Mouse (Mus musculus) hindbrain, embryonic 14.5 days (tissue): Measurements from ENCODE around the gene Ctnna3. TPM values are rescaled to one million over a fixed set of nuclear protein-coding genes. Genes with fewer than 3 reads are reported as not detected.
"Not testable (repeated sequence)": the region's sequence is repeated elsewhere in the genome, so short reads cannot be mapped to it uniquely, and the experiment has no call there.

Experiments used
- ATAC-seq: fragments of 200-750 bp; cut with Nextera tagmentation; 2 replicates; pipeline ENCODE4 v1.8.0; 2017; ENCODE audit warnings: moderate number of reproducible peaks, mild to moderate bottlenecking, moderate TSS enrichment, moderate library complexity; ENCODE audit not compliant: low FRiP score
- DNase-seq: peaks from one replicate; pipeline ENCODE4 v3.0.0-alpha.2; 2015; ENCODE audit warnings: low spot score
- H3K27ac ChIP-seq: fragments of 300-500 bp; sonication (generic); 2 replicates; pipeline ENCODE4 v1.5.1; 2014; ENCODE audit warnings: mild to moderate bottlenecking, moderate library complexity
- H3K27me3 ChIP-seq: fragments of 300-500 bp; sonication (generic); 2 replicates; pipeline ENCODE4 v1.6.1; 2014; ENCODE audit warnings: mild to moderate bottlenecking, low read length, mixed read lengths; ENCODE audit not compliant: control insufficient read depth, insufficient read depth
- H3K36me3 ChIP-seq: fragments of 300-500 bp; sonication (generic); replicated peaks from 2 replicates; pipeline ENCODE4 v1.6.1; 2014; ENCODE audit not compliant: control insufficient read depth, insufficient read depth
- H3K4me1 ChIP-seq: fragments of 300-500 bp; sonication (generic); replicated peaks from 2 replicates; pipeline ENCODE4 v1.6.1; 2014; ENCODE audit warnings: antibody characterized with exemption, low read length, mixed read lengths; ENCODE audit not compliant: control insufficient read depth, insufficient read depth
- H3K4me2 ChIP-seq: fragments of 300-500 bp; sonication (generic); replicated peaks from 2 replicates; pipeline ENCODE4 v1.6.1; 2014; ENCODE audit warnings: mild to moderate bottlenecking, moderate library complexity
- H3K4me3 ChIP-seq: fragments of 300-500 bp; sonication (generic); replicated peaks from 2 replicates; pipeline ENCODE4 v1.5.1; 2014; ENCODE audit warnings: mild to moderate bottlenecking, low read length
- H3K9ac ChIP-seq: fragments of 300-500 bp; sonication (generic); 2 replicates; pipeline ENCODE4 v1.6.1; 2014
- H3K9me3 ChIP-seq: fragments of 300-500 bp; sonication (generic); 2 replicates; pipeline ENCODE4 v1.6.1; 2016; ENCODE audit warnings: low read length; ENCODE audit not compliant: control insufficient read depth
- WGBS: fragments of 180-500 bp; shearing (Covaris S2); extraction: QIAGEN DNeasy Blood & Tissue Kit; methylation state at CpG from one replicate; pipeline ENCODE4 v1.1.7; 2014; 5-methylcytosine and 5-hydroxymethylcytosine counted together
- polyA plus RNA-seq: library from polyadenylated mRNA; unstranded; fragments of >200 nt; fragmentation: Nextera tagmentation; extraction: Ambion mirVana; gene quantifications from 2 replicates; pipeline ENCODE4 v1.2.1, GENCODE M21; 2014

Gene Ctnna3
- polyA plus RNA-seq, 1 experiment from 2014 or later: 4.1 TPM

DNA sequence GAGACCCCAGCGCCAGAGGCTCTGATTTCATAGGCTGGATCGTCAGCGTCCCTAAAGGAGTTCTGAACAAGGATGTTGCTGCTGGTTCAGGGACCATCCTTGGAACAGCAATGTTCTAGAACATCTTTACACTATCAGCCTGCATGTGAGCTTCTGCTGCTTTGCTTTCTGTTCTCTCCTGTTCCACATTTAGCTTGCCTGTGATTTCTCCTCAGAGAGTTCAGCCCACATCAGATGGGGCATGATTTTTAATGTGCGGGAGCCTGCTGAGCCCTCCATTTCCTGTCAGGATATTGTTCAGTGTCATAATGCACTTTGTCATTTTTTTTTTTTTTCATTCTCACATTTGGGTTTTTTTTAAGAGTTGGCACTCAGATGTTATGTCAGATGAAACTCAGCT lies 752.8 kb downstream of the Ctnna3 start:
- no peak overlapping the region for H3K9ac ChIP-seq
- no peak overlapping the region for H3K4me3 ChIP-seq
- no peaks in the 10 kb centered on the region for H3K4me1 ChIP-seq
- H3K4me2 ChIP-seq: no peak overlapping the region
- no peak overlapping the region for H3K27ac ChIP-seq
- ATAC-seq (no peak), DNase-seq (no peak)
- no peaks in the 10 kb centered on the region for H3K36me3 ChIP-seq
- H3K27me3 ChIP-seq: no peaks in the 10 kb centered on the region
- H3K9me3 ChIP-seq: no peaks in the 10 kb centered on the region
- 89% methylated on average over 4 of the region's 4 CpGs for WGBS

DNA sequence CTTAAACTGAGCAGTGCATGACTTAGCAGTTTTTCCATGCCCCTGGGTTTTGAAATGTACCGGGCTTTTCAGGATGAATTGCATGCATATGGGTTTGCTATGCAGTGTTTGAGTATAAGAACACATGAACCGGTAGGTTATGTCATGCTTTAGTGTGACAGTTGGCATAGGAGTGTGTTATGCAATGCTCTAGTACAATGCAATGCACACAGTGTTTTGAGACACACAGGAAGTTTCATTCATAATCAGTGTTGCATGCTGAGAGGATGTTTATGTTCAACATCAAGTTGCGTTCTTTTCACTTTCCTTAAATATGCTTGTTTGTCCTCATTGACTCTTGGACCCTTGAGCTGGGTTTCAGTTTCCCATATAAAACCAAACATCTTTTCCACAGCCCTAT lies 758.1 kb downstream of the Ctnna3 start:
- 87% methylated on average over 3 of the region's 3 CpGs for WGBS
- no peaks in the 10 kb centered on the region for H3K27me3 ChIP-seq
- no peak overlapping the region for H3K4me2 ChIP-seq
- no peaks in the 10 kb centered on the region for H3K4me1 ChIP-seq
- no peak overlapping the region for H3K27ac ChIP-seq
- ATAC-seq (no peak), DNase-seq (no peak)
- H3K36me3 ChIP-seq: no peaks in the 10 kb centered on the region
- H3K9me3 ChIP-seq: no peaks in the 10 kb centered on the region
- H3K9ac ChIP-seq: no peak overlapping the region
- H3K4me3 ChIP-seq: no peak overlapping the region

DNA sequence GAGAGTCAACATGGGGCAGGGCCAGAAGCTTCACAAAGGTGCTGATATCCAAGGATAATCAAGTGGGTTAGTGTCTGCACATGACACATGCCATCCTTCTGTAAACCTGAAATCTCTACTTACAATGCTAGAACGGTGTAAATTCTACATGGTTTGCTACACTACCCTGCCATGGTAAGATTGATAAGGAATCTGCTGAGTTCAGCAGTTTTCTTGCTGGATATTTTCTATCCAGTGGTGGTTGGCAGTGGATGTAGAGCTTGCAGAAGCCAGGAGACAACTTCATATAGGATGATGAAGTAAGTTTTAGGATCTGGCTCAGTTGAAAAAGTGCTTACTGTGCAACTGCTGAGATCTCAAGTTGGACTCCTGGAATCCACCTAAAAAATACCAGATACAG lies 767.7 kb downstream of the Ctnna3 start:
- Histone ChIP-seq H3K4me3 (no peak overlapping the region), H3K27ac (no peak overlapping the region), H3K36me3 (no peaks in the 10 kb centered on the region), H3K9me3 (no peaks in the 10 kb centered on the region), H3K9ac (no peak overlapping the region), H3K4me2 (no peak overlapping the region), H3K27me3 (no peaks in the 10 kb centered on the region), H3K4me1 (no peaks in the 10 kb centered on the region)
- DNase-seq (no peak), ATAC-seq (no peak)
- WGBS: 97% methylated on average over 1 of the region's 1 CpGs

DNA sequence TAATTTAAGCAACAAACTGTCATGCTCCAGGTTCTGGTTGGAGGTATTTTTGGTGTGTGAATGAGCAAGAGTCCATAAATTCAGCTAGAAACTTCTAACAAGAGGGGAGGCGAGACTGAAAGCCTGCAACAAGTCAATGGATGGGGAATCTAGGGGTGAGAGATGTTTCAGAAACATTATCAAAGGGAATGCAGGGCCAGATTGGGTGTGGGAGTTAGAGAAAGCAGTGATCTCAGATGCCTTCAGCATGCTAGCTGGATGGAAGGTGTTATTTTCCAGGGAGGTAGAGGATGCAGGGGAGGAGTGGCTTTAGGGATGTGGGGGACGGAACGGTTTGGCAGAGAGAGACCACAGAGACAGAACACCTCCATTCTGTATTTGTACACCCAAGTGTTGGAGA lies 785.7 kb downstream of the Ctnna3 start:
- no peaks in the 10 kb centered on the region for H3K36me3 ChIP-seq
- WGBS: 87% methylated on average over 3 of the region's 3 CpGs
- H3K4me3 ChIP-seq: no peak overlapping the region
- no peak overlapping the region for H3K9ac ChIP-seq
- no peak overlapping the region for H3K27ac ChIP-seq
- no peak overlapping the region for H3K4me2 ChIP-seq
- H3K9me3 ChIP-seq: no peaks in the 10 kb centered on the region
- no peaks in the 10 kb centered on the region for H3K4me1 ChIP-seq
- ATAC-seq (no peak), DNase-seq (no peak)
- H3K27me3 ChIP-seq: no peaks in the 10 kb centered on the region

DNA sequence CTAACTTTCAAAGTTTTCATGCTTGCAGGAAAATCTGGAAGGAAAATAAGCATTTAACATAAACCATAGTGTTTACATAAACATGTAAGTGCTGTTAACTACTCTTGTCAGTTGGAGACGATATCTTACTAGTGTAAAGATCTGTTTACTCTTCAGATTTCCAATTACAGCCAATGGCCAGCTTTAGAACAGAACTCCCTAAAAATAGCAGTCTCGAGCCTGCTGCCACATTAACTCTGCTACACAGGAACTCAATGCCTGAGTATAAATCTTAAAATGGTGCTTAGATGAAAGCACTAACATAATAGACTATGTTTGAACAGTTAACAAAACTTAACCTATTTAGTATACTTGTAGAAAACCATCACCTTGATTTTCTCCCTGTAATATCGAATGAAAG lies 793.1 kb downstream of the Ctnna3 start:
- no peaks in the 10 kb centered on the region for H3K27me3 ChIP-seq
- no peaks in the 10 kb centered on the region for H3K36me3 ChIP-seq
- ATAC-seq (no peak), DNase-seq (no peak)
- no peak overlapping the region for H3K9ac ChIP-seq
- H3K27ac ChIP-seq: no peak overlapping the region
- H3K4me3 ChIP-seq: no peak overlapping the region
- no peak overlapping the region for H3K4me2 ChIP-seq
- H3K9me3 ChIP-seq: no peaks in the 10 kb centered on the region
- 82% methylated on average over 3 of the region's 3 CpGs for WGBS
- H3K4me1 ChIP-seq: no peaks in the 10 kb centered on the region

DNA sequence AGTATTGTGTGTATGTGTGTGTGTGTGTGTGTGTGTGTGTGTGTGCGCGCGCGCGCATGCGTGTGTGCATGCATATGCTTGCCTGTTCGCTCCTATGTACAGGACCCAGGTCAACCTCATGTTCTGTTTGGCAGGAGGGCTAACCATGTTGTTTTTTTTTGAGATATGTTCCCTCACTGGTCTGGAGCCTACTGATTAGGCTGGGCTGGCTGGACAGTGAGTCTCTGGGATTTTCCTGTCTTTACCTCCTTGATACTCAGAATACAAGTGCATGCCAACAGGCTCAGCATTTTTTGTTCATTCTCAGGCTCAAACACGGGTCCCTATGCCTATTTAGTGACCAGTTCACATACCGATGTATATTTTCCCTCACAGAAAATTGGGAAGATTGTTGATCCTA lies 794.1 kb downstream of the Ctnna3 start:
- Histone ChIP-seq H3K4me2 (no peak overlapping the region), H3K36me3 (no peaks in the 10 kb centered on the region), H3K27me3 (no peaks in the 10 kb centered on the region), H3K9ac (no peak overlapping the region), H3K4me3 (no peak overlapping the region), H3K27ac (no peak overlapping the region), H3K9me3 (no peaks in the 10 kb centered on the region), H3K4me1 (no peaks in the 10 kb centered on the region)
- DNase-seq (no peak), ATAC-seq (no peak)
- WGBS: 96% methylated on average over 9 of the region's 9 CpGs

DNA sequence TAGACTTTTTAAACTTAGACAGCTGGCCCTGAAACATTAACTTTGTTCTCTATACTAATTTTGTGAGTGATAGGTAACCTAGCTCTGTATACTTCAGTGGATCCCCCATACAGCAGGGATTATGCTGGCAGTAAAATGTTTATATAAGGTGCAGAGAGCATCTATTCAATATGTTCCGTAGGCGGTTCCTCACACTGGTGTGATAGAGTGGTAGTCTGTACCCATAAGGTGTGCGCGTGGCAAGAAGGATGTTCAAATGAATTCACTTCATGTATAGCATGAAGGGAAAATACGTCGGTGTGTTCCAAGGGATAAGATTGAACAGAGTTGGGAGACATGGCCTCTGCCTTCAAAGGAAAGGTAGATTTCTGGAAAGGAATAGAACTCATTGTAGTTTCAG lies 794.5 kb downstream of the Ctnna3 start:
- ATAC-seq: no peak
- 96% methylated on average over 6 of the region's 6 CpGs for WGBS
- no peaks in the 10 kb centered on the region for H3K36me3 ChIP-seq
- no peak overlapping the region for H3K27ac ChIP-seq
- H3K4me2 ChIP-seq: no peak overlapping the region
- DNase-seq: no peak
- H3K27me3 ChIP-seq: no peaks in the 10 kb centered on the region
- no peak overlapping the region for H3K4me3 ChIP-seq
- H3K9me3 ChIP-seq: no peaks in the 10 kb centered on the region
- no peaks in the 10 kb centered on the region for H3K4me1 ChIP-seq
- no peak overlapping the region for H3K9ac ChIP-seq

DNA sequence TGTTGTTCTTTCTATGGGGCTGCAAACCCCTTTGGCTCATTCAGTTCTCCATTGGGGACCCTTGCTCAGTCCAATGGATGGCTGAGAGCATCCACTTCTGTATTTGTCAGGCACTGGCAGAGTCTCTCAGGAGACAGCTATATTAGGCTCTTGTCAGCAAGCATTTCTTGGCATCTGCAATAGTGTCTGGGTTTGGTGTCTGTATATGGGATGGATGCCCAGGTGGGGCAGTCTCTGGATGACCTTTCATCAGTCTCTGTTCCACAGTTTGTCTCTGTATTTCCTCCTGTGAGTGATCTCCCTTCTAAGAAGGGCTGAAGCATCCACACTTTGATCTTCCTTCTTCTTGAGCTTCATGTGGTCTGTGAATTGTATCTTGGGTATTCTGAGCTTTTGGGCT lies 795.9 kb downstream of the Ctnna3 start:
- DNase-seq, ATAC-seq, H3K36me3 ChIP-seq, H3K4me3 ChIP-seq, H3K9ac ChIP-seq, H3K9me3 ChIP-seq, H3K4me2 ChIP-seq, H3K27ac ChIP-seq, H3K4me1 ChIP-seq, H3K27me3 ChIP-seq: not testable (repeated sequence)

DNA sequence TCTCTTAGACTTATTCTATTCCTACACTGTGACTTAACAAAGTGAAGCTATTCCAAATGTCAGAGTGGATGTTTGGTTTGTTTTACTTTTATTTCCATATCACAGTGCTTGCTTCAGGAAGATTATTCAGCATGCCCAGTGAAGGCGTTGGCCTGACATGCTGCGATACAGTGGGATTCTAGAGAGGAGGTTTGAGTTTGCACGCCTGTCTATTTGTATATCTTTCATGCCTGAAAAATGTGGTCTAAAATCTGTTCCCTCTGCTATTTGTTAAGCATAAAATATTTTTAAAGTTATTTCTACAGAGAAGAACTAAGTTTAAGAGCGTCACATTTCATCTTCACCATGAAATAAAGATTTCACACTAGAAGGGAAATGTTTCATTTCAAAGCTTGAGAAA lies 813.5 kb downstream of the Ctnna3 start:
- H3K27ac ChIP-seq: no peak overlapping the region
- H3K4me1 ChIP-seq: no peaks in the 10 kb centered on the region
- ATAC-seq: no peak
- no peak overlapping the region for H3K4me2 ChIP-seq
- DNase-seq: no peak
- no peaks in the 10 kb centered on the region for H3K27me3 ChIP-seq
- H3K36me3 ChIP-seq: no peaks in the 10 kb centered on the region
- no peak overlapping the region for H3K9ac ChIP-seq
- H3K9me3 ChIP-seq: no peaks in the 10 kb centered on the region
- H3K4me3 ChIP-seq: no peak overlapping the region
- 85% methylated on average over 4 of the region's 4 CpGs for WGBS

DNA sequence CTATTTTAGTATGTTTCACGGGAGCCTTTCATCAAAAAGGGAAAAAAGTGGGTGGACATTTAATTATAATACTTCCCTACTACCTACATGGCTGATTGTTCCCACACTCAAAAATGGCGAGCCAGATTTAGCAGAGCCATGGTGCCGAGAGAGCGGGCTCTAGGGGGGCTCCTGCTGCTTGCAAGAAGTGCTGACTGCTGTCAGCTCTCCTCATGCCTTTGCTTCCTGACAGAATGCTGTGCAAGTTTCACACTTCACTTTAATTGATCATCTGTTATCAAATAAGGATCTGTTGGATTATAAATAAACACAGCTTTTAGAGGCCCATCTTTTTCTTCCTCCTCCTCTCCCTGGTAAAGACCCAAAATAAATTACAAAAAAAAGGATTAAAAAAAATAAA lies 838.3 kb downstream of the Ctnna3 start:
- Histone ChIP-seq H3K4me1 (no peaks in the 10 kb centered on the region), H3K27ac (no peak overlapping the region), H3K4me3 (no peak overlapping the region), H3K4me2 (no peak overlapping the region), H3K27me3 (no peaks in the 10 kb centered on the region), H3K36me3 (no peaks in the 10 kb centered on the region), H3K9ac (no peak overlapping the region), H3K9me3 (no peaks in the 10 kb centered on the region)
- WGBS: 68% methylated on average over 4 of the region's 4 CpGs
- ATAC-seq (no peak), DNase-seq (no peak)
